Mouse (Mus musculus) G1E (cell line): ENCODE results near the gene Ins2.

Experiments used
- CTCF ChIP-seq: IDR thresholded peaks from 2 replicates; pipeline ENCODE4 v1.5.1; 2012; ENCODE audit warnings: low read depth, low read length, inconsistent platforms, mixed read lengths
- GATA1 ChIP-seq: IDR thresholded peaks from 2 replicates; pipeline ENCODE4 v1.6.1; 2012; ENCODE audit warnings: borderline replicate concordance, low read length, inconsistent platforms, mixed read lengths
- POLR2AphosphoS5 ChIP-seq: IDR thresholded peaks from 2 replicates; pipeline ENCODE4 v1.6.1; 2012; ENCODE audit warnings: low read depth, low read length, inconsistent platforms; ENCODE audit not compliant: insufficient replicate concordance
- TAL1 ChIP-seq: conservative IDR thresholded peaks from 2 replicates; pipeline ENCODE4 v1.6.1; 2012; ENCODE audit warnings: low read depth, low read length, inconsistent platforms, mixed read lengths

DNA sequence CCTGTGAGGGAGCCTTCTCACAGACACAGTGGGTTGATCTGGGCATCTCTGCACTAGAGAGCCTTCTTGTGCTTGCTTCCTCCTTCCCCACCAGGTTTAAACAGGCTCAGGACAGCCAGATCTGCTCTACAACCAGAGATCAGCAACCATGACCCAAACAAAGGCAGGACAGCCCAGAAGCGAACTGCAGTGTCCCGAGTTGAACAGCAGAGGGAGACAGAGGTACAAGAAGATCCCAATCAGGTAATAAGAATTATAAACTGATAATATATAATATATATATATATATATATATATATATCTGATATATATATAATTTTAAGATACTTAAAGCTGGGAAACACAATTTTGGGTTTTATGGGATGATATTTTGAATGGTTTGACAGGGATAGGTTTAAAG, 22.5 kb downstream of the Ins2 start:
- TF ChIP-seq TAL1, result no peak
- TF ChIP-seq CTCF, result no peak
- TF ChIP-seq GATA1, result no peak
- TF ChIP-seq POLR2AphosphoS5, result no peak
